Mouse (Mus musculus): ENCODE measurements around the gene Iqcn. TPM values are rescaled to one million over a fixed set of nuclear protein-coding genes. Genes with fewer than 3 reads are reported as not detected.

The Iqcn gene
- total RNA-seq, 2 experiments from 2014 or later: 0.10 to 0.11 TPM

DNA sequence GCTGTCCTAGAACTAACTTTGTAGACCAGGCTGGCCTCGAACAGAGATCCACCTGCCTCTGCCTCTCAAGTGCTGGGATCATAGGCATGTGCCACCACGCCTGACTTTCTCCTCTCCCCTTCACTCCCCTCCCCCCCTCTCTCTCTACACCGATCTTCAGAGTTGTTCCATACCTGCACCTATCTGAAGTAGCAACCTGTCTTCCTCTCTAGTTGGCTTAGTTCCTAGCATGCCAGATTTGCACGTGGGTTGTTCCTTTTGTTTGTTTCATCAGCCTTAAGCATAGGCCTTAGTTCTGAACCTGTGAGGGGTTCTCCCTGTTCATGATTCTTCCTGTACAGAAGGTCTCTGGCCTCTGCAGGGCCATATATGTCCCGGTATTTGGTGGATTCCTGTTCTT is 34.4 kb downstream of the Iqcn start:
- no peak for DNase-seq

DNA sequence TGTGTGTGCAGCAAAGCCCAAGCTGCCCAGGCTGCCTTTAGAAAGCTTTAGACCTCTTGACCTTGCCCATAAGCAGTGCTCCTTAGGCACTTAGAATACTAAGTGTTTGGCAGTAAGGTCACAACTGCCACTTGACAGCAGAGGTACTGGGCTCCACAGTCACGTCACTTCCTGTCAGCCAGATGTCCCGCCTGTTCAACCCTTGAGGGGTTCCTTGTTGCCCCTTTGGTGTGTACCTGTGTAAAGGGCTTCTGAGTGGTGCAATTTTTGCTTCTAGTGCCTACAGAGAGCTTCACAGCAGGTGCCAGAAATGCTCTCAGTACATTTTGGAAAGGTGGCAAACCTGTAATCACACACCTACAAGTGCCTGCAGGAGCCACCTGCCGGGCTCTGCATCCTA is 35.0 kb downstream of the Iqcn start:
- DNase-seq: no peak

DNA sequence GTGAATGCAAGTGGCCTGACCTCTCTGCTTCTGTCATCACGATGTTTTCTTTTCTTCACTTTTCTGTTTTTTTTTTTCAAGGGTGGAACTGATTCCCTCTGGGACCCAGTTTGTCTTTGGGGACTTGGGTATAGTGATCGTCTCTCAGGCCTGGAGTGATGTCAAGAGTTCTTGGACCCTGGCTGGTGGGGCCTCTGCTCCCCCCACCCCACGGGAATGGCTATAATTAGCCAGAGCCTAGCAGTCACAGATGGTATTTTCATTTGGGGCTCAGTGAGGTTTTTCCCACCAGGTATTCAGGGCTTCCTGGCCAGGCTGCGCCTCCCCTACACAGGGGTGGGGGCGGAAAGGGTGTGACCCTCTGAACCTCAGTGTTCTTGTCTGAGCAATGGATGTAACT is 38.4 kb downstream of the Iqcn start:
- DNase-seq: no peak

DNA sequence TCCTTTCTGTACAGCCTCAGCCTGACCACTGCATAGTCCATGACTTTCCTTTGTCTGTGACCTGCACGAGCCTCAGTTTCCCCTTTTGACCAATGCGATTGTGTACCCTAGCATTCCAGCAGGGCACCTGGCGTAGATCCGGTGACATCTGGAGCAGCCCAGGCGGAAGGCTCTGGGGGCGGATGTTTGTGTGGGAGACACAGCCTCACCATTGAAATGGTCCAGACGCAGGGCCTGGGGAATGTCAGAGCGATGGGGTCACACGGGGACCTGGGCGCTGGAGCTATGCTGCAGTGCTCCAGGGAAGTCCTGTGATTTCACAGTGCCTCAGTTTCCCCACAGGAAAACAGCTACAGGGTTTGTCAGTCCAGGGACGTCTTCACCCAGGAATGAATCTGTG is 38.9 kb downstream of the Iqcn start:
- DNase-seq: peak; percentile 17

DNA sequence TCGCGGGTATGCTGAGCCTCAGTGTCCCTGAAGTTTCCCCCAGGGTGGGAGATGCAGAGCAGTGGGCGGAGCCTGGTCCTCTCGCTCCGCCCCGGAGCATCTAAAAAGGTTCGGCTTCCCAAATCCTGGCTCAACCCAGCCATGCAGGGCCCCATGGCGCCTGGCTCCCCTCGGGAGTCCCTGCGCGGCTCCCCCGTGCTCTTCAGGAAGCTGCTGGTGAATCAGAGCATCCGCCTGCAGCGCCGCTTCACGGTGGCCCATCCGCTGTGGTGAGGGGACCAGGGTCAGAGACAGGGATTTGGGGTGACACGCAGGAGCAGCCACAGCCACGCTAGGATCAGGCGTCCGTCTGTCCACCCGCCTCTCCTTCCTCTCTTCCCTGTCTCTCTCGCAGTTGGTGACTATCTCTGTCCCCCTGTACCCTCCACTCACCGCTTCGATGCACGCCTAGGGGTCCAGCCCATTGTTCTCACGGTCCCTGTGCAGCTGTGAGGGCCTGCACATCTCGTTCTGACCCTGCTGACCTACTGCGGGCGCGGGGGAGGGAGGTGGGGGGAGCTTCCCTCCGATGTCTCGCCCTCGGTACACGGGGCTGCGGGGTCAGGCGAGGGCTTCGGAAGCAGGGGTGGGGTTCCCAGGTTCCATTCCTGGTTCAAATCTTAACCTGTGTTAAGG is 39.9 kb downstream of the Iqcn start:
- DNase-seq: peak; percentile 43

DNA sequence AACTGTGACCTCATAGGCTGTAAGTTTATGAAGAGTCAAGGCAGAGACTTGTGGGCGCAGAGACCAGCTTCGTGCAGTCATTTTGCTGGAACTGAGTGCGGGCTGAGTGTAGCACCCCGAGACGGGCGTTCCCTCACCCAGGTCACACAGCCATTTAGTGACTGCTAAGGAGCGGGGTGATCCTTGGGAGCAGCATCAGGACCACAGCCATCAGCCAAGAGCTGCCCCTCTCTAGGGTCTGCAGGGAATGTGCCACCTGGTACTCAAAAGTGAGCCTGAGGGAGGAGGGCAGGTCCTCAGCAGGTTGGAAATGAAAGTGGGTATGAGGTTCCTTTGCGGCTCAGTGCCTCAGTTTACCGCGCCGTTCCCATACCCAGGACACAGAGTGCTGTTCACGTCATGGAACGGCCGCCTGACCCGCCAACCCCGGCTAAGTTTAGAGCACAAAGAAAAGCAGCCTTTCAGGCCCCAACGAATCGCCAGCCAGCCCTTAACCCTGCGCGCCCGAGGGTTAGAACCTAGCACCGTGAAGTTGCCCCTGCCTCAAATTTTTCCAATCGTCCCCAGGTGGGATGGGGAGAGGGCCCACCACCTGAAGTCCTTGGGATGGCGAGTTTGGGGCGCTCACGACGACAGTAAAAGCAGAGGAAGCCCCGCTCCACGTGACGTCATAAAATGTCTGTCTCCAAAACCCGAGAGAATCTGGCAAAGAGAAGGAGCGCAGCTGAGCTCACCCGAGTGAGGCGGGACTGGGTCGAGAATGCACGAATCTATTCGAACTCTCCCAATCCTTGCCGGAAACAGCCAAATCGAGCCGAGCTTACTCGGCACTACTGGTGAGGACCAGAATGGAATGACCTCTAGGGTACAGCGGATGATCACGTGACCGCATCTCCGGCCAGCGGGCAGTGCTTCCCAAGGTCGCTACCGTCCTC is 40.7 kb downstream of the Iqcn start:
- DNase-seq: peak; percentile 62

DNA sequence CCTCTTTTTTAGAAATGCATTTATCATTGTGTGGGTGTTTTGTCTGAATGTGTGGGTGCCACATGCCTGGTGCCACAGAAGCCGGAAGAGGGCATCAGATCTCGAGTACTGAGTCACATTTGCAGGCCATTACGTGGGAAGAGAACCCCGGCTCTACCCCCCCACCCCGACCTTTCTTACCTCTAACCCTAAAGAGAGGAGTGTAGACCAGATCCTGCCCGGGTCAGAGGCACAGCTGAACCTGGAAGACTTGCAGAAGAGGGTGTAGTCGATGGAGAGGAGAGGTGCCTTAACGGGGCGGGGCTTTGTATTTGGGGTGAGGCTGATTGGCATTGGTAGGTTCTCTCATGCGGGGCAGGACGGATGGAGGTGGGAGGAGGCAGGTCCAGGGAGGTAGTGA is 41.5 kb downstream of the Iqcn start:
- no peak for DNase-seq

DNA sequence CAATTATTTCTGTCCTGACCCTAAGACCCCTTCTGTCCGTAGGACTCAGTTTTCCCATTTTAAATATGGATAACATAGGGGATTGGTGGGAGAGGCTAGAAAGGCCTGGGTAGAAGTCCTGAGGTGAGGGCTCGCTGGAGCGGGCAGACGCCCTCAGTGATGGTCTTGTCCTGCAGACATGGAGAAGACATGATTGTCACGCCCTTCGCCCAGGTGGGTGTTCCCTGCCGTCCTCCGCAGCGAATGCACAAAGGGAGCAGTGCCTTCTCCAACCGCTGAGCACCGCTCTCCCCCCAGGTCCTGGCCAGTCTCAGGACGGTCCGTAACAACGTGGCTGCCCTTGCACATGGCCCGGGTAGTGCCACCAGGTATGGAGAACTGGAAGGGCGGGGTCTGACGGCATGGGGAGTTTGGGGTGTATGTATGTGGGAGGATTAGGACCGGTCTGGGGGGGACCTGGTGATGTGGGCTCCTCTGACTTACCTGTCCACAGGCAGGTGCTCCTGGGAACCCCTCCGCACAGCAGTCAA is 42.5 kb downstream of the Iqcn start:
- DNase-seq: no peak

DNA sequence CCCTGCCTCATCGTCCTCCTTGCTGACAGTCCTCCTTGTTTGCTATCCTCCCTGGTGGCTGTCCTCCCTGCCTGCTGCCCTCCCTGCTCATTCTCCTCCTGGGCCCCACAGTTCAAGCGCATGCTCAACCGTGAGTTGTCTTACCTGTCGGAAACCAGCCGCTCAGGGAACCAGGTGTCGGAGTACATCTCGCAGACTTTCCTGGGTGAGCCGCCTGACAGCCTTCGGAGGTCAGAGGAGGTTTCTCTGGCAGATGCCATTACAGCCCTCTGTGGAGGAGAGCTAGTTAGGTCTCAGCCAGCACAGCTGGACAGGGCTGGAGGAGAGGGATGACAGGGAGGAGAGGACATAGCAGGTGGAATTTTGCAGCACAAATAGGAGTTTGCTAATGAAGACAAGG is 43.4 kb downstream of the Iqcn start:
- no peak for DNase-seq

DNA sequence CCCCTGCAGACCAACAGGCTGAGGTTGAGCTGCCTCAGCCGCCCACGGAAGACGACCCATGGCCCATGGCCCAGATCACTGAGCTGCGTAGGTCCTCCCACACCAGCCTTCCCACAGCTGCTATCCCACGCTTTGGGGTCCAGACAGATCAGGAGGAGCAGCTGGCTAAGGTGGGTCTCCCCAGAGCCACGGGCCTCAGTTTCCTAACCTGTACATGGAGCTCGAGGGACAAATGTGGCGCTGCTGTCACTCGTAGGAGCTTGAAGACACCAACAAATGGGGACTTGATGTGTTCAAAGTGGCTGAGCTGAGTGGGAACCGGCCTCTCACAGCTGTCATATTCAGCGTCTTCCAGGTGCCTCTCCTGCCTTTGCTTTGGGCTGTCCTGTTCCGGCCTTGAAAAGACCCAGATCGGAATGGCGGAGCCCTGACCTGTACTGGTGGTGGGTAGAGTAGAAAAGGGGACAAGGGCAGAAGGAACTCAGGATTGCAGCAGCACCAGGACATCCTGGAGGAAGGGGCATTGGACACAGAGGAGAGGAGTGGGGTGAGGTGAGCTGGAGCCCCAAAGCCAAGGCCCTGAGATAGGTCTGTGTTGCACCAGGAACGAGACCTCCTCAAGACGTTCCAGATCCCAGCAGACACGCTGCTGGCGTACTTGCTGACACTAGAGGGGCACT is 44.1 kb downstream of the Iqcn start:
- DNase-seq: no peak

DNA sequence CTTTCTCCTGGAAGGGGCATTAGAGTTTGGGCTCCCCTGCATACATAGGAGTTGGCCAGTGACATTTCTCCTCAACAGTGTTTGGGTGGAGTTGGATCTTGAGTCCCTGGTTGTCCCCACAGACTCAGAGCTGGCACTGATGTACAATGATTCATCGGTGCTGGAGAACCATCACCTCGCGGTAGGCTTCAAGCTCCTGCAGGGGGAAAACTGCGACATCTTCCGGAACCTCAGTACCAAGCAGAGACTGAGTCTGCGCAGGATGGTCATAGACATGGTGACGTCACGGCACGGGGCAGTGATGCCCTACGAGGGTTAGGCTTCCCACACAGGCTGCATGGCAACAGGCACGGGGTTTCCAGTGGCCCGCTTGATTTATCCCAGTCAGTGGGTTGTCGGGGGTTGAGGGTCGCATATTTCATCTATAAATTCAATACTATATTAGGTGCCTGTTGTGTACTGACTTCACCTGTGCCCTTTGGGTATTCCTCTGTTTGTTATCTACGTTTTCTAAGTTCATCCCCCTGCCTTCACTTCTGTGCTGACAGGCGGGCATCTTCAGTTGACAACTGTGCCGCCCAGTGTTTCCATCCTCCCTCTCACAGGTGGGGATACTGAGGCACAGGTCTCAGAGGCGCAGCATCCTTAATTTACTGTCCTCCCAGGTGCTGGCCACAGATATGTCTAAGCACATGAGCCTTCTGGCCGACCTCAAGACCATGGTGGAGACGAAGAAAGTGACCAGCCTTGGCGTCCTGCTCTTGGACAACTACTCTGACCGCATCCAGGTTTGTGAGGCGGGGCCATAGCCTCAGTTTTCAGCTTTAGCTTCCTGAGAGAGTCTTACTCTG is 45.2 kb downstream of the Iqcn start:
- no peak for DNase-seq

DNA sequence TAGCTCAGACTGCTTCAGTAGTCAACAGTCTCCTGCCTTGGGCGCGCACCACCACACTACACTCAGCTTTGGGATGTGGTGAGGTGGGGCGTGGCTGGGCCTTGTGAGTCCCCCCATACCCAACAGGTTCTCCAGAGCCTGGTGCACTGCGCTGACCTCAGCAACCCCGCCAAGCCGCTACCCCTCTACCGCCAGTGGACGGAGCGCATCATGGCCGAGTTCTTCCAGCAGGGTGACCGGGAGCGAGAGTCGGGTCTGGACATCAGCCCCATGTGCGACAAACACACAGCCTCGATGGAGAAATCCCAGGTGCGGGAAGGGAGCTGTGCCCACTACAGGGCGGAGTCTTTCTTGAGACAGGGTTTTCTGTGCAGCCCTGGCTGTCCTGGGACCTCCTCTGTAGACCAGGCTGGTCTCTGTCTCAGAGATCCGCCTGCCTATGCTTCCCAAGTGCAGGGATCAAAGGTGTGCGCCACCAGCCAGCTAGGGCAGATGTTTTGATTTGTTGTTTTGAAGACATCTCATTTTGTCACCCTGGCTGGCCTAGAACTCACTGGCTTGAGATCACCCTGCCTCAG is 45.9 kb downstream of the Iqcn start:
- peak; percentile 9 for DNase-seq

DNA sequence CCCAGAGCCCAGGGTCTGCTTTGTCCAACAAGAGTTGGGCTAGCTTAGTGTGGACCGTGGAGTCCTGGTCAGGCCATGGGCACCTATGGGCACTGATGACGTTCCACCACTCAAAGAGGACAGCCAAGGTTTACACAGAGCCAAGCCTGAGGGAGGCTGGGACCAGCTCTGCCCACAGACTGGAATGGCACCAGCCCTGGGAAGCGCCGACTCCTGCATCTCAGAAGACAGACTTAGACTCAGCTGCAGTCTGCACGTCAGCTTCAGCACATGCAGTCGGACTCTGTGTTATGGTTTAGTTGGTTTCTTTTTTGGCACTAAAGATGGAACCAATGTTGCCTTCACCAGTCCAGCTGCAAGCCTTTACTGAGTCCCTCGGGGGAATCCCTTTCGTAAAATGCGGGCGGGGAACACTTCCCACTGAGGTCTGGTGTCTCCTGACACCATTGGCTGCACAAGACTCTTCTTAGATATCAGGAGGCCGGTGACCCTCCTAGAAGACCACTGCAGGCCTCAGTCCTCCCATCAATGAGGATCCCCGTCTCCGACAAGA is 46.9 kb downstream of the Iqcn start:
- peak; percentile 24 for DNase-seq

DNA sequence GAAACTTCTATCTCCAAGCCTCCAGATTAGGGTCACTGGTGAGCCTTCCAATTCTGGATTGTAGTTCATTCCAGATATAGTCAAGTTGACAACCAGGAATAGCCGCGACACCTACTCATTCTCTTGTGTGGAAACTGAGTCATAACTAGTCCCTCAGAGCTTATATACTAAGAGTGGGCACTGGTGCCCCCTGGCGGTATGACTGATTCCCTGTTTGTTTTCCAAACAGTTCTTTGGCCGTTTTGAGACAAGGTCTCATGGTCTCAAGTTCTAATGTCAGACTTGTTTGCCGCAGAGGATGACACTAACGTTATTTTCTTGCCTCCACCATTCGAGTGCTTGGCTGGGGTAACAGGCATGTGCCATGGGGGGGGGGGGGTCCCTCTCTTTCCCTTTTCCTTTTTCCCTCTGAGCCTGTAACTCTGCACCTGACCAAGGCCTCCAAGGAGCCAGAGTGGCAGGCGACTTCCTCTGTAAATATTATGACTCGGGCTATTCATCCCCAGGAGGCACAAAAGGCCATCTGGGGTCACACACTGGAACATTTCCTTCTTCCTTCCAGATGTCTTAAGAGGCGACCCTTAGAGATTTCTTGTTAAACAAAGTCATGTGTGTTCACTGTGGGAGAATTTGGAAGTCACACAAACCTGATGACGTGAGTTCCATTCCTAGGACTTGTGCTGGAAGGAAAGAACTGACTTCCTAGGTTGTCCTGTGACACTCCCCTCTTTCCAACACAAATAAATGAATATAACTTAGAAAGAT is 48.9 kb downstream of the Iqcn start:
- peak; percentile 81 for DNase-seq

DNA sequence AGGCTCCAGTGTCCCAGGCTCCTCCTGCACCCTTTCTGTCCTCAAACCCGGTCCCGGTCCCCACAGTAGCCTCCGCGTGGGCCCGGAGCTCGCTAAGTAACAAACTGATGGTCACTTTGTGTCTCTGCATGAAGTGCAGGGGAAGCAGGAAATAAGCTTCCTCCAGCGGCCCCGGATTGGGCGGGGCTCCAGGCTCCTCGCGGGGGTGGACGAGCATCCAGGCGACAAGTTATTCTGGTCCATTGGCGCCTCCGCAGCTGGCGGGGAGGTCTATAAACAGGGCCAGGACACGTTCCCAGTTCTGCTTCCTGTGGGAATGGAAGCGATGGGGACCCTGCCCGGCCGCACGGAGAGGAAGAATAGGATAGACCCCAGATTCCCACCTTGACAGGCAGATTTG is 49.9 kb downstream of the Iqcn start:
- DNase-seq: peak; percentile 93

DNA sequence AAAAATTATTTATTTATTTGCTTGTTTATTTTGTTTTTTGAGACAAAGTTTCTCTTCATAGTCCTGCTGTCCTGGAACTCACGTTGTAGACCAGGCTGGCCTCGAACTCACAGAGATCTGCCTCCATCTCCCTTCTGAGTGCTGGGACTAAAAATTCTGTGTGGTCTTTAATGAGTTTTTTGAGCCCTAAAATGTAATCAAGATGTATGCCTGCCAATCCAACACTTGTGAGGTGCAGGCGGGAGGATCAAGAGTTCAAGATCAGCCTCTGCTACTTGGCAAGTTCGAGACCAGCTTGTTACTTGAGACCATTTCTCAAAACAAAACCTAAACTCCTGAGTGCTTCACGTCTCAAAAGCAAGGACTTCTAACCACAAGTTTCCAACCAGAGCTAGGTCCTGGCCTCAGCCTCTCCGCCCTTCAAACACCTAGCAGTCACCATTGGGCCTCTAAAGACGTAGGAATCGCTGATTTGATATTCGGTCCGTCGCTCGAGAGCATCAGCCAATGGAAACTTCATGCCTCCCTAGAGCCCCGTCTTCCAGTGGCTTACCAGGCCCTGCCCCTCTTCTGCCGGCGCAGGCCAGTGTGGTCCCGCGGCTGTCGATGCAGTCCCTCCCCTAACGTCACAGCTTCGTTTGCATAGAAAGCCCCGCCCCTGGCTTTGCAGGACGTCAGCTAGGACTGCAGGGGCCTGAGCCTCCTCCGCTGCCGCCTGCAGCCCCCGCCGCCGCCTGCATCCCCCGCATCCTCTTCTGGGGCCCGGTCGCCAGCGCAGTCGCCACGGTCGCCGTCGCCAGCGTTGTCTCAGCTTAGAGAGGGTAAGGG is 51.0 kb downstream of the Iqcn start, which contains the start of gene Rab3a:
TSS of gene Rab3a (plus strand) at position 637 of the 828 bp plus-strand sequence.
- DNase-seq: peak; percentile 97

DNA sequence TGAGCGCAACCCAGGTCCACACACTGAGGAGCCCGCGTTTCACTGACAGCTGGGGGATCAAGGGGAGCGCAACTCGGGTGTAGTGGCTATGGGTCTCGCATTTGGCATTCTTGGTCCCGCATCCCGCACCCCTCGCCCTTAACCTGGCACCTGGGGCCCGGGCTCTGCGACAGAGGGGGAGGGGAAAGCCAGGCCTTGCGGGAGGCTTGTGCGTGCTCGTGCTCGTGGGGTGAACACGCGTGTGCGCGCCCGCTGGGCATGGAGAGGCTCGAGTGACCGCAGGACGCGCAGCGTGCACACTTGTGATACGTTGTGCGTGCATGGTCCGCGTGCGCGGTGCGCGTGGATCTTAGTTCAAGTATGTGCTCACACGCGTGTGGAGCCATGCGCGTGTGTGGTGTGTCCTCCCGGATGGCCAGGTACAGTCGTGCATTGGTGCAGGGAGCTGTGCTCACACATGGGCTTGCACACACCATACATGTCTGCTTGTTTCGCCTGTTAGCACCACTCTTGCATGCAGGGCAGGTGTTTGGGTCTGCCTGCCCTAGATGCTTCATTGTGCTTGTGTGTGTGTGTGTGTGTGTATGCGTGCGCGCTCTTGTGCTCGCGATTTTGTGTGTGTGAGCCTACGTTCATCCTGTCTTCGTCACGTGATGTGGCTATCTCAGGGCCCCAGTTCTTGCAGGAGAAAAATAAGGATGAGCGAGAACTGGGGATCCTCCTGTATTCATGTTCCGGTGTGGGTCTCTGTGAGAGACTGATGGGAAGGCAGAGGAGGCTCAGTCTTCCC is 51.8 kb downstream of the Iqcn start:
- DNase-seq: peak; percentile 66

DNA sequence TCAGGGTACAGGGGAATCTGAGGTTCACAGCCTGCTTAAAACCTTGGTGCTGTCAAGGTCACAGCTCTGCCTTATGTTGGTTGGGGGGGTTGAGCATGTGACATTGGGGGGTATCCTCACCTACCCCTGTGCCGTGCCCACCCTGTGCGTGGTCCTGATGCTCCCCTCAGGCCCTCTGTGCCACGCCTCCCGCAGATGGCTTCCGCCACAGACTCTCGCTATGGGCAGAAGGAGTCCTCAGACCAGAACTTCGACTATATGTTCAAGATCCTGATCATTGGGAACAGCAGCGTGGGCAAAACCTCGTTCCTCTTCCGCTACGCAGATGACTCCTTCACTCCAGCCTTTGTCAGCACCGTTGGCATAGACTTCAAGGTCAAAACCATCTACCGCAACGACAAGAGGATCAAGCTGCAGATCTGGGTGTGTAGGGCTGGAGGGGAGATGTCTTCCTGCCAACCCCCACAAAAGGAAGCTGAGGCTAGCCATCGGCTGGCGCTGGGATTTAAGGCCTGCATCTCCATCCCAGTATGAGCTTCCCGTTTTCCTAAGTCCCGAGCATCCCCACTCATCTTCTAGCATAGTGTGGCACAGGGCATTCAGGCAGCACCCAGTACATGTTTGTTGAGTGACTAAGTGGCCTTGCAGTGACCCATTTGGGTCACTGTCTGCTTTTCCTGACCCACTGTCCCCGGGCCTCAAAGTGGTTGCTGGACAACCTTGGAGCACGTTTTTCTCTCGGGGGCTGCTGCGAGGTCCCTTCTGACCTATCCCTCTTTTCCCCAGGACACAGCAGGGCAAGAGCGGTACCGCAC is 52.6 kb downstream of the Iqcn start:
- peak; percentile 12 for DNase-seq

All from heart, postnatal 4 days (tissue).